Comparison of ENCODE assay signal across 9 mouse cellular contexts in the genomic region with DNA sequence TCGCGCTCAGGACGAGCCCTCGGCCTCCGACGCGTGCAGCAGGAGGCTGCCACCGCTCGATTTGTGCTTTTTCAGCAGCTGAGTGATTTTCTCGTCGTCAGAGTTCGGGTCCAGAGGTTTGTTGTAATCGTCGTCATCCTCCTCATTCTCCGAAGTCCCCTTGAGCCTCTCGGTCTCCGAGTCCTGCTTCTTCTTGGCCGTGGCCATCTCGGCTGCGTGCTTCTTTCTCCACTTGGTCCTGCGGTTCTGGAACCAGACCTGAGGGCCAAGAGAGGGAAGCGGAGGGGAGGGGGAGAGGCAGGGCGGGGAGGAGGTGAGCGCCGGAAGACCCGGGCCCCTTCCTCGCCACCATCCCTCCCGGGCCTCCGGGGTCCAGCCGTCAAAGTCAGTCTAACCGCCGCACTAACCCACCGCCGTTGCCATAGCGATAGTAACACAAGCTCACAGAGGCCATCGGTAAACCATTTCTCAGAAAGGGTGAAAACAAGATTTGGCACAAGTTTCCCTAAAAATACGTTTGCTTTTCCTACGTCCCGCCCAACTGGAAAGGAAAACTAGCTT. TPM values are rescaled to one million over a fixed set of nuclear protein-coding genes. Genes with fewer than 3 reads are reported as not detected.
DNase-seq lines count a peak whose midpoint lies in the region; ATAC-seq and TF ChIP-seq lines count a peak whose summit lies in the region.
"Had no signal": no experiment of that assay in that cellular context is flagged by ENCODE, and none has a peak within 500 bp of the region (broad histone marks: within the 10 kb centered on the region; RNA-seq: fewer than 3 reads in every experiment).

No protein-coding gene starts in this region.

- no peak overlapping the region for H3K27ac ChIP-seq in liver, postnatal 0 days (ENCODE audit: low read depth)
- H3K27ac ChIP-seq in embryonic facial prominence, embryonic 12.5 days: no peak overlapping the region
- H3K27ac ChIP-seq in intestine, embryonic 14.5 days (ENCODE audit: low read depth): no peak overlapping the region

- DNase-seq in liver, postnatal 0 days: peak; percentile 21
- no peak for DNase-seq in liver
- DNase-seq in intestine, embryonic 14.5 days (ENCODE audit: low spot score): peak; percentile 81
- peak; percentile 73 for DNase-seq in retina, embryonic 14.5 days (ENCODE audit: low spot score)
- DNase-seq in thymus, postnatal 14 days: no peak
- DNase-seq in cerebellum, adult 8-10 months: no peak

- peaks cover 4% of the 10 kb centered on the region for H3K4me1 ChIP-seq in liver, postnatal 0 days (ENCODE audit: insufficient read depth)
- H3K4me1 ChIP-seq in embryonic facial prominence, embryonic 12.5 days: peaks cover 12% of the 10 kb centered on the region; the same call in 1 of the 2 replicates
- H3K4me1 ChIP-seq in intestine, embryonic 14.5 days (replicated peaks; ENCODE audit: control insufficient read depth, insufficient read depth, low read length): peaks cover 11% of the 10 kb centered on the region

- no peak for TF ChIP-seq EP300 in liver, postnatal 0 days (IDR thresholded peaks at IDR 0.05; ENCODE audit: low read depth)

- H3K9ac ChIP-seq in liver, postnatal 0 days (replicated peaks): no peak overlapping the region
- H3K9ac ChIP-seq in embryonic facial prominence, embryonic 12.5 days: no peak overlapping the region
- no peak overlapping the region for H3K9ac ChIP-seq in intestine, embryonic 14.5 days (ENCODE audit: low read length)

- no peak overlapping the region for H3K4me3 ChIP-seq in liver, postnatal 0 days (ENCODE audit: low read depth, low read length)
- peak overlapping the region; percentile 10; the same call in 1 of the 2 replicates for H3K4me3 ChIP-seq in embryonic facial prominence, embryonic 12.5 days
- H3K4me3 ChIP-seq in intestine, embryonic 14.5 days (ENCODE audit: low read depth, low read length): no peak overlapping the region

- no peaks in the 10 kb centered on the region for H3K36me3 ChIP-seq in liver, postnatal 0 days (replicated peaks; ENCODE audit: insufficient read depth, low read length)
- no peaks in the 10 kb centered on the region for H3K36me3 ChIP-seq in embryonic facial prominence, embryonic 12.5 days
- H3K36me3 ChIP-seq in intestine, embryonic 14.5 days (ENCODE audit: control insufficient read depth, insufficient read depth, low read length): no peaks in the 10 kb centered on the region

- no peak overlapping the region for H3K4me2 ChIP-seq in liver, postnatal 0 days (ENCODE audit: low read depth, low read length)
- peak overlapping the region; percentile 23 for H3K4me2 ChIP-seq in embryonic facial prominence, embryonic 12.5 days (replicated peaks)
- no peak overlapping the region for H3K4me2 ChIP-seq in intestine, embryonic 14.5 days (ENCODE audit: low read length)

- H3K9me3 ChIP-seq in liver, postnatal 0 days (ENCODE audit: low read length): no peaks in the 10 kb centered on the region
- no peaks in the 10 kb centered on the region for H3K9me3 ChIP-seq in embryonic facial prominence, embryonic 12.5 days
- no peaks in the 10 kb centered on the region for H3K9me3 ChIP-seq in intestine, embryonic 14.5 days (ENCODE audit: control insufficient read depth, low read length)

- no peak for ATAC-seq in liver, postnatal 0 days
- no peak for ATAC-seq in embryonic facial prominence, embryonic 12.5 days (ENCODE audit: insufficient number of reproducible peaks, insufficient read depth, low FRiP score, low TSS enrichment)
- ATAC-seq in intestine, embryonic 14.5 days (replicated peaks; ENCODE audit: low FRiP score, low TSS enrichment, low read depth): no peak
- no peak for ATAC-seq in activated CD4-positive, CD25-positive, alpha-beta regulatory T cell, adult 4 months
- ATAC-seq: Patski had no signal

- under 1% methylated on average over 39 of the region's 39 CpGs for WGBS in liver, postnatal 0 days (ENCODE audit: insufficient replicate concordance)
- WGBS in embryonic facial prominence, embryonic 12.5 days: under 1% methylated on average over 39 of the region's 39 CpGs
- WGBS in intestine, embryonic 14.5 days: under 1% methylated on average over 39 of the region's 39 CpGs

- H3K27me3 ChIP-seq in liver, postnatal 0 days (ENCODE audit: insufficient read depth, low read length): peaks cover 95% of the 10 kb centered on the region
- H3K27me3 ChIP-seq in embryonic facial prominence, embryonic 12.5 days: peaks cover 70% of the 10 kb centered on the region
- H3K27me3 ChIP-seq in intestine, embryonic 14.5 days (replicated peaks; ENCODE audit: control insufficient read depth, insufficient read depth, low read length): peaks cover 100% of the 10 kb centered on the region

- TF ChIP-seq CTCF in liver, postnatal 0 days (IDR thresholded peaks at IDR 0.05; ENCODE audit: low read depth): no peak

RNA-seq across cellular contexts. Expression of gene Nkx6-1, which starts 5.3 kb away (rescaled TPM):
- not detected in 2 replicates for polyA plus RNA-seq in liver, postnatal 0 days (2015; fragmentation: Nextera tagmentation; extraction: Ambion mirVana)
- 0.55 and 0.87 TPM in 2 replicates for polyA plus RNA-seq in embryonic facial prominence, embryonic 12.5 days (2016; fragmentation: Nextera tagmentation; extraction: Ambion mirVana)
- polyA plus RNA-seq in intestine, embryonic 14.5 days (2014; fragmentation: Nextera tagmentation; extraction: Ambion mirVana): 1.4 TPM in 1 of 2 replicates, not detected in the other
- not detected for polyA plus RNA-seq in activated CD4-positive, CD25-positive, alpha-beta regulatory T cell, adult 4 months (2017; shearing (Covaris generic))
- polyA plus RNA-seq: Patski had no signal

Comparison
In these comparisons a context has a peak if more than half of its experiments do, and no peak if none do; other contexts are left out.
1. DNase-seq: peak in liver, postnatal 0 days (single experiment), intestine, embryonic 14.5 days (single experiment) and retina, embryonic 14.5 days (single experiment); none in liver (single experiment), thymus, postnatal 14 days (single experiment) and cerebellum, adult 8-10 months (single experiment).